8 mouse cellular contexts compared by ENCODE assay signal in the genomic region with DNA sequence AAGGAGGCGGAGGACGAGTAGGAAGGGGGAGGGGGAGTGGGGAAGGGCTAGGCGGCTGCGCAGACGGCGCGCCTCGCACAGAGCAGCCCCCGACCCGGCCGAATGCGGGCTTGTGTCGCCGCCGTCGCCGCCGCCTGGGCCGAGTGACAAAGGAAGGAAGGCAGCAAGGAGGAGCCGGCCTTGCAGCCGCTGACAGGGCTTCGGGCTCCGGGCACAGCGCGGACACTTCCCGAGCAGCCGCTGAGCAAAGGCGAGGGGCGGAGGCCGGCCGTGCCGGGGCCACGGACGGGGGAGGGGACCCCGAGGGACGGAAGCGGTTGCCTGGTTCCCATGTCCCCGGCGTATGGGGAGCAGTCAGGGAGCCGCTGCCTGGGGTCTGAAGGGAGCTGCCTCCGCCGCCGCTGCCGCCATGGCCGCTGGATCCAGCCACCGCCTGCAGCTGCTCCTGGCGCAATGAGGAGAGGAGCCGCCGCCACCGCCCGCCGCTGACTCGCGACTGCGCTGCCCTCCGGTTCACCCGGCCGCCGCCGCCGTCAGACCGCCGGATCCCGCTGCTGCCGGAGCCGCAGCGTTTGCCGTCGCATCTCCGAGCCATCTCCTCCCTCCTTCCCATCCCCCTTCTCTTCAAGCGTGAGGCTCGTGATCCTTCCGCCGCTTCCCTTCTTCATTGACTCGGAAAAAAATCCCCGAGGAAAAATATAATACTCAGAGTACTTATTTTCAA. TPM values are rescaled to one million over a fixed set of nuclear protein-coding genes. Genes with fewer than 3 reads are reported as not detected.
DNase-seq lines count a peak whose midpoint lies in the region; ATAC-seq and TF ChIP-seq lines count a peak whose summit lies in the region.

No protein-coding gene starts in this region.

- WGBS in forebrain, embryonic 10.5 days = under 1% methylated on average over 70 of the region's 76 CpGs
- under 1% methylated on average over 57 of the region's 76 CpGs for whole genome bisulfite sequencing in limb, embryonic 15.5 days
- WGBS in olfactory bulb, adult 2 months = under 1% methylated on average over 76 of the region's 76 CpGs

- peak overlapping the region; percentile 98 for H3K4me3 ChIP-seq in forebrain, embryonic 10.5 days
- H3K4me3 ChIP-seq in limb, embryonic 15.5 days = peak overlapping the region; percentile 83
- peak overlapping the region; percentile 97 for H3K4me3 ChIP-seq in olfactory bulb, adult 2 months (ENCODE audit: insufficient read depth, low read depth, low read length)

- ATAC-seq in activated CD4-positive, CD25-positive, alpha-beta regulatory T cell, adult 4 months = peak; percentile 1
- no peak for ATAC-seq in limb, embryonic 15.5 days (ENCODE audit: insufficient number of reproducible peaks, low FRiP score, low TSS enrichment, low read depth)

- intact Hi-C loops in left cerebral cortex, postnatal 14 days (cut with DNase I) = loop anchor here (2.0 to 10.0 kb wide), 4 partner anchors 97 to 405 kb away; a partner anchor contains a TSS
- intact Hi-C loops in left cerebral cortex, postnatal 36 days (cut with DNase I) = loop anchor here (2.0 to 5.0 kb wide), 5 partner anchors 47 to 221 kb away; a partner anchor contains a TSS

- TF ChIP-seq CTCF in olfactory bulb, adult 2 months (IDR thresholded peaks at IDR 0.05; ENCODE audit: insufficient read depth, low read depth, low read length) = no peak

- H3K36me3 ChIP-seq in forebrain, embryonic 10.5 days (replicated peaks) = peaks cover 11% of the 10 kb centered on the region
- no peaks in the 10 kb centered on the region for H3K36me3 ChIP-seq in limb, embryonic 15.5 days

- H3K4me1 ChIP-seq in forebrain, embryonic 10.5 days = peaks cover 35% of the 10 kb centered on the region
- H3K4me1 ChIP-seq in limb, embryonic 15.5 days = peaks cover 11% of the 10 kb centered on the region
- no peaks in the 10 kb centered on the region for H3K4me1 ChIP-seq in olfactory bulb, adult 2 months (ENCODE audit: control insufficient read depth, insufficient read depth, low read length)

- H3K9me3 ChIP-seq in forebrain, embryonic 10.5 days = no peaks in the 10 kb centered on the region
- H3K9me3 ChIP-seq in limb, embryonic 15.5 days = no peaks in the 10 kb centered on the region

- H3K27me3 ChIP-seq in forebrain, embryonic 10.5 days (ENCODE audit: poor library complexity, severe bottlenecking) = no peaks in the 10 kb centered on the region
- no peaks in the 10 kb centered on the region for H3K27me3 ChIP-seq in limb, embryonic 15.5 days

- peak overlapping the region; percentile 99 for H3K27ac ChIP-seq in forebrain, embryonic 10.5 days
- peak overlapping the region; percentile 99 for H3K27ac ChIP-seq in limb, embryonic 15.5 days
- H3K27ac ChIP-seq in olfactory bulb, adult 2 months (ENCODE audit: insufficient read depth, low read depth, low read length) = peak overlapping the region; percentile 98

- H3K9ac ChIP-seq in limb, embryonic 15.5 days = peak overlapping the region; percentile 91

- DNase-seq in left cerebral cortex, postnatal 14 days (ENCODE audit: low spot score in 2 of 2) = peak; percentile 62 to 69
- DNase-seq in left cerebral cortex, postnatal 36 days (ENCODE audit: low spot score in 2 of 2) = no peak
- no peak for DNase-seq in forebrain, embryonic 10.5 days (ENCODE audit: extremely low spot score, low spot score)
- DNase-seq in T-cell, adult 2 months (ENCODE audit: low spot score) = no peak
- DNase-seq in thymus, postnatal 36 days = no peak

- peak overlapping the region; percentile 62 for H3K4me2 ChIP-seq in limb, embryonic 15.5 days

- peak; percentile 61; the same call in 1 of the 2 replicates for TF ChIP-seq POLR2A in olfactory bulb, adult 2 months (IDR thresholded peaks at IDR 0.05; ENCODE audit: insufficient read depth, low read depth, low read length)

RNA-seq across cellular contexts. Expression of a gene that starts 0.8 kb away (rescaled TPM):
- 100 to 1,000 TPM; 205 to 206 TPM for total RNA-seq in left cerebral cortex, postnatal 14 days (2021)
- 100 to 1,000 TPM; 173 to 187 TPM for total RNA-seq in left cerebral cortex, postnatal 36 days (2021)
- polyA plus RNA-seq in activated CD4-positive, CD25-positive, alpha-beta regulatory T cell, adult 4 months (2017; shearing (Covaris generic)) = 10 to 100 TPM; 45.3 to 51.2 TPM
- polyA plus RNA-seq in forebrain, embryonic 10.5 days (2016; fragmentation: Nextera tagmentation; extraction: Ambion mirVana) = 64.3 and 65.8 TPM in 2 replicates
- polyA plus RNA-seq in limb, embryonic 15.5 days (2015; fragmentation: Nextera tagmentation; extraction: Ambion mirVana) = 52.0 and 55.3 TPM in 2 replicates
- polyA plus RNA-seq in olfactory bulb, adult 2 months (2012; ENCODE audit: insufficient read depth, insufficient read length, low replicate concordance, missing spikeins) = 55.0 and 135 TPM in 2 replicates

Comparison
In these comparisons a context has a peak if more than half of its experiments do, and no peak if none do; other contexts are left out.
1. DNase-seq: peak in left cerebral cortex, postnatal 14 days (2 of 2); none in left cerebral cortex, postnatal 36 days (0 of 2), forebrain, embryonic 10.5 days (single experiment), T-cell, adult 2 months (single experiment) and thymus, postnatal 36 days (0 of 2).
2. Peak in every context shown above with its lines, with median percentiles within 50 percentile points of each other: H3K27ac ChIP-seq and H3K4me3 ChIP-seq.